Mouse (Mus musculus) cortical plate, adult 2 months (tissue): ENCODE results near the gene 1700015G11Rik.

Experiments
- CTCF ChIP-seq: fragments of 200-500 bp; IDR thresholded peaks from 2 replicates; pipeline ENCODE4 v1.5.1; 2011; ENCODE audit warnings: mild to moderate bottlenecking, control low read depth, low read length; ENCODE audit not compliant: insufficient read depth; ENCODE audit errors: extremely low read depth
- POLR2A ChIP-seq: fragments of 200-500 bp; IDR thresholded peaks from 2 replicates; pipeline ENCODE4 v1.6.1; 2011; ENCODE audit warnings: mild to moderate bottlenecking, low read length, control low read depth; ENCODE audit not compliant: insufficient read depth; ENCODE audit errors: extremely low read depth

DNA sequence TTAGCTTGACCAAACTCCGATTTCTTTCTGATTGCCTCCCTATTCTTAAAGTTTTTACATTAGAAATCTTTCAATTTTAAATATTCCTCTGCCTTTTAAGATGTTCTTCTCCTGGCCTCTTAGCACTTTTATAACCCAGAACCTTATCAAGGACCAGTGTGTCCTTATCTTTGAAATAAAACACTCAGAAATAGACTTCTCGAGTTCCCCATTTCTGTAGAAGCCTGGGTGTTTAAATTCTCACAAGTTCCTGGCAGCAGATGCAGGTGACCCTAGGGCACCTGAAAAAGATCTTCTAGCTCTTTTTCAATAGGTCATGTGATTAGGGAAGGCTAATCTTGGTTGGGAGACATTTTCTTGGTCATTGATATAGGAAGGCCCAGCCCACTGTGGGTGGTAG lies 8.4 kb downstream of the 1700015G11Rik start:
- TF ChIP-seq POLR2A (no peak), CTCF (no peak)
